Mouse (Mus musculus) MEL (cell line): ENCODE results near the gene Srp14. TPM values are rescaled to one million over a fixed set of nuclear protein-coding genes. Genes with fewer than 3 reads are reported as not detected.

Source experiments
- DNase-seq: peaks from one replicate; pipeline ENCODE4 v3.0.0; 2011; ENCODE audit warnings: low read depth, low spot score
- H3K27ac ChIP-seq: 2 replicates; pipeline ENCODE4 v1.5.1; 2012; ENCODE audit warnings: low read depth, mild to moderate bottlenecking, control low read depth, low read length, moderate library complexity; ENCODE audit not compliant: control insufficient read depth
- H3K27me3 ChIP-seq, 2 experiments: fragments of 150-350 bp in 1 of 2; sonication (generic) in 1 of 2; 2 replicates each; pipeline ENCODE4 v1.6.1; 2012; ENCODE audit warnings: low read length in 2 of 2, mild to moderate bottlenecking in 2 of 2, improper control_type of control experiment in 1 of 2, moderate library complexity in 1 of 2; ENCODE audit not compliant: insufficient read depth in 2 of 2, control insufficient read depth in 1 of 2
- H3K36me3 ChIP-seq, 2 experiments: 2 replicates each; pipeline ENCODE4 v1.6.1; 2012 to 2014; ENCODE audit warnings: low read length in 2 of 2, improper control_type of control experiment in 1 of 2, inconsistent platforms in 1 of 2, mild to moderate bottlenecking in 1 of 2; ENCODE audit not compliant: insufficient read depth in 2 of 2, control insufficient read depth in 1 of 2
- H3K4me1 ChIP-seq, 2 experiments: fragments of 150-350 bp in 1 of 2; sonication (generic) in 1 of 2; 2 replicates each; pipeline ENCODE4 v1.6.1; 2012; ENCODE audit warnings: low read length in 2 of 2, improper control_type of control experiment in 1 of 2, mild to moderate bottlenecking in 1 of 2; ENCODE audit not compliant: insufficient read depth in 2 of 2, control insufficient read depth in 1 of 2
- H3K4me3 ChIP-seq, 2 experiments: fragments of 150-350 bp in 1 of 2; sonication (generic) in 1 of 2; 2 replicates each; pipeline ENCODE4 v1.5.1; 2012; ENCODE audit warnings: low read depth in 2 of 2, low read length in 2 of 2, mild to moderate bottlenecking in 2 of 2, moderate library complexity in 2 of 2, control low read depth in 1 of 2, improper control_type of control experiment in 1 of 2; ENCODE audit not compliant: control insufficient read depth in 1 of 2, insufficient read depth in 1 of 2
- H3K79me2 ChIP-seq: 2 replicates; pipeline ENCODE4 v1.6.1; 2012; ENCODE audit warnings: mild to moderate bottlenecking, low read length, moderate library complexity; ENCODE audit not compliant: control insufficient read depth, poor library complexity, insufficient read depth
- H3K9ac ChIP-seq: 2 replicates; pipeline ENCODE4 v1.6.1; 2012; ENCODE audit warnings: low read depth, mild to moderate bottlenecking, control low read depth, low read length, moderate library complexity; ENCODE audit not compliant: control insufficient read depth, poor library complexity, severe bottlenecking
- H3K9me3 ChIP-seq: fragments of 150-350 bp; sonication (generic); replicated peaks from 2 replicates; pipeline ENCODE4 v1.6.1; 2012; ENCODE audit warnings: mild to moderate bottlenecking, low read length, improper control_type of control experiment, moderate library complexity; ENCODE audit not compliant: insufficient read depth
- CHD1 ChIP-seq: IDR thresholded peaks from 2 replicates; pipeline ENCODE4 v1.6.1; 2012; ENCODE audit warnings: low read depth, mild to moderate bottlenecking, inconsistent platforms, low read length, improper control_type of control experiment
- ELF1 ChIP-seq: IDR thresholded peaks from 2 replicates; pipeline ENCODE4 v1.6.1; 2014; ENCODE audit warnings: low read depth, mild to moderate bottlenecking, inconsistent platforms, low read length, improper control_type of control experiment, moderate library complexity
- EP300 ChIP-seq, 2 experiments: IDR thresholded peaks; 2 replicates each; pipeline ENCODE4 v1.6.1; 2011; ENCODE audit warnings: improper control_type of control experiment in 2 of 2, low read length in 2 of 2, low read depth in 1 of 2, mild to moderate bottlenecking in 1 of 2
- JUND ChIP-seq: IDR thresholded peaks from 2 replicates; pipeline ENCODE4 v1.6.1; 2011; ENCODE audit warnings: low read depth, mild to moderate bottlenecking, improper control_type of control experiment, low read length
- KAT2A ChIP-seq: conservative IDR thresholded peaks from 2 replicates; pipeline ENCODE4 v1.6.1; 2012; ENCODE audit warnings: low read depth, low read length, improper control_type of control experiment, inconsistent platforms
- MAFK ChIP-seq: IDR thresholded peaks from 2 replicates; pipeline ENCODE4 v1.6.1; 2011; ENCODE audit warnings: low read depth, mild to moderate bottlenecking, low read length, improper control_type of control experiment, borderline replicate concordance
- MXI1 ChIP-seq: IDR thresholded peaks from 2 replicates; pipeline ENCODE4 v1.6.1; 2011; ENCODE audit warnings: mild to moderate bottlenecking, low read depth, low read length, improper control_type of control experiment
- MYB ChIP-seq: IDR thresholded peaks from 2 replicates; pipeline ENCODE4 v1.6.1; 2011; ENCODE audit warnings: mild to moderate bottlenecking, low read depth, low read length, improper control_type of control experiment
- MYC ChIP-seq: IDR thresholded peaks from 2 replicates; pipeline ENCODE4 v1.6.1; 2011; ENCODE audit warnings: low read depth, mild to moderate bottlenecking, low read length, improper control_type of control experiment, moderate library complexity
- NELFE ChIP-seq: IDR thresholded peaks from 2 replicates; pipeline ENCODE4 v1.6.1; 2011; ENCODE audit warnings: low read depth, low read length, improper control_type of control experiment
- NRF1 ChIP-seq: IDR thresholded peaks from 2 replicates; pipeline ENCODE4 v1.6.1; 2014; ENCODE audit warnings: low read depth, mild to moderate bottlenecking, inconsistent platforms, low read length, improper control_type of control experiment, moderate library complexity; ENCODE audit not compliant: poor library complexity, insufficient read depth, severe bottlenecking
- POLR2AphosphoS2 ChIP-seq: IDR thresholded peaks from 2 replicates; pipeline ENCODE4 v1.6.1; 2011; ENCODE audit warnings: low read length, improper control_type of control experiment
- POLR2AphosphoS5 ChIP-seq: IDR thresholded peaks from 2 replicates; pipeline ENCODE4 v1.6.1; 2012; ENCODE audit warnings: low read depth, borderline replicate concordance, mild to moderate bottlenecking, inconsistent platforms, low read length, moderate library complexity, mixed read lengths
- RCOR1 ChIP-seq: IDR thresholded peaks from 2 replicates; pipeline ENCODE4 v1.6.1; 2012; ENCODE audit warnings: low read depth, mild to moderate bottlenecking, inconsistent platforms, low read length, improper control_type of control experiment
- TAL1 ChIP-seq: IDR thresholded peaks from 2 replicates; pipeline ENCODE4 v1.6.1; 2012; ENCODE audit warnings: mild to moderate bottlenecking, inconsistent platforms, low read length, moderate library complexity, mixed read lengths
- TBP ChIP-seq: IDR thresholded peaks from 2 replicates; pipeline ENCODE4 v1.8.0; 2011; ENCODE audit warnings: low read depth, low read length, improper control_type of control experiment
- TCF12 ChIP-seq: IDR thresholded peaks from 2 replicates; pipeline ENCODE4 v1.6.1; 2014; ENCODE audit warnings: low read depth, mild to moderate bottlenecking, inconsistent platforms, low read length, improper control_type of control experiment, moderate library complexity
- USF1 ChIP-seq: IDR thresholded peaks from 2 replicates; pipeline ENCODE4 v1.6.1; 2014; ENCODE audit warnings: low read depth, mild to moderate bottlenecking, inconsistent platforms, low read length, improper control_type of control experiment, moderate library complexity
- ZC3H11A ChIP-seq: IDR thresholded peaks from 2 replicates; pipeline ENCODE4 v1.6.1; 2012; ENCODE audit warnings: low read depth, mild to moderate bottlenecking, inconsistent platforms, low read length, improper control_type of control experiment
- ZKSCAN1 ChIP-seq: IDR thresholded peaks from 2 replicates; pipeline ENCODE4 v1.6.1; 2012; ENCODE audit warnings: low read depth, mild to moderate bottlenecking, inconsistent platforms, low read length, improper control_type of control experiment, moderate library complexity
- polyA plus RNA-seq, 2 experiments: library from polyadenylated mRNA; stranded (reverse) in 1 of 2; unstranded in 1 of 2; fragments of >175 nt in 1 of 2; fragments of >200 nt in 1 of 2; gene quantifications; 2 replicates each; pipeline versions ENCODE4 v1.2.1 to v1.2.4; 2012; ENCODE audit warnings: low replicate concordance in 2 of 2, low read depth in 1 of 2; ENCODE audit not compliant: insufficient read length in 2 of 2, insufficient read depth in 1 of 2, missing spikeins in 1 of 2
- total RNA-seq: library from RNA; depleted of rRNA; stranded (reverse); fragments of 300-350 nt; gene quantifications from 2 replicates; pipeline ENCODE4 v1.2.3, GENCODE M21; 2012

Srp14 gene
- total and polyA plus RNA-seq, 3 experiments: 235 to 272 TPM; not detected in 1

DNA sequence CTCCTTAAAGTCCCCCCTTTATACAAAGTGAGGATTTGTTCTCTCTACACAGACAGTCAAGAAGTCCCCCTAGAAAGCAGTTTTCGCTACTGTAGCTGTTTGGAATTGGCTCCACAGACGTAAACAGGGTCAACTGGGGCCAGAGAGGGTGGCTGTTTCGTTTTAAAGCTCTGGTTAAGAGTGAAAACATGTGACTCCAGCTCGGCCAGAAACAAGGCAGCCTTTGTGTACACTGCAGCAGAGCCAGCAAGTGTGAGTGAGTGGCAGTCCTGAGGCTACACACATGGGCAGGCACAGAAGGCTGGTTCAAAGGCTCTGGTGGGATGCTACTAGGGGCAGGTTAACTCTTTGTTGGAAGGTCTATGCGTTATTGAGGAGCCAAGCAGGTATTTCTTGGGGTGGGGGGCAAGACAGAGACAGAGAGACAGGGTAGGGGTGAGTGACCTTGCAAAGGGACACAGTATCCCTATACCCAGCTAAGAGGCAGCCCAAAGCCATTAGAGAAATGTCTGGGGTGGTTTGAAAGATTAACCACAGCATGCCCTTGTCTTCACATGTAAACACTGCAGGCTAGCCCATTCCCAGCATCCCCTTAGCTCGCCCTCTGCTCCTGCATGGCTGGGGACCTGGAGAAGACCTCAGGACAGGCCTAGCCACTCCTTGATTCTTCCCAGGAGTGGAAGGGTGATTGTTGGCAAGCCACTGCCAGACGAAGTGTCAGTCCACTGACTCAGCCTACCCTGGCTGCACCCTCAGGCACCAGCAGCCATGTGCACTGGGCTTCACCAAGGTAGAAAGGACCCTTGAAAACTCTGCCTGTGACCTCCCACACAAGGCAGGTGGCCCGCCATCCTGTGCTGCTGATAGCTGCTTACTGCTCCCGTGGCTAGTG lies 40.8 kb upstream of the Srp14 start:
- no peaks in the 10 kb centered on the region for H3K27me3 ChIP-seq
- no peak overlapping the region for H3K9ac ChIP-seq
- no peaks in the 10 kb centered on the region for H3K9me3 ChIP-seq
- DNase-seq: no peak
- no peaks in the 10 kb centered on the region for H3K79me2 ChIP-seq
- no peak overlapping the region for H3K27ac ChIP-seq
- 0 out of 4 replicates have a peak overlapping the region, but pooled peaks of 1 of the 2 experiments have one; percentile 18 for H3K4me3 ChIP-seq
- peaks cover 0 to 7% of the 10 kb centered on the region in 2 experiments; a peak in 3 of 4 replicates for H3K4me1 ChIP-seq
- TF ChIP-seq MAFK: no peak
- no peak for TF ChIP-seq RCOR1
- 0 out of 2 replicates have a peak, but pooled peaks have one; percentile 22 for TF ChIP-seq MXI1
- no peak for TF ChIP-seq ZKSCAN1
- TF ChIP-seq EP300 (IDR thresholded peaks at IDR 0.05; ENCODE audit: low read depth in 1 of 2, low read length in 2 of 2): no peak
- no peak for TF ChIP-seq ZC3H11A
- TF ChIP-seq CHD1: no peak
- H3K36me3 ChIP-seq: no peaks in the 10 kb centered on the region; a peak in 1 of 4 replicates

GRCm38 (mm10) chr2:118512418-118513377 lies 33.2 kb upstream of the Srp14 start:
- Histone ChIP-seq H3K27me3 (0 out of 4 replicates have a peak, but pooled peaks cover 0 to 3% of the 10 kb centered on the region in 2 experiments), H3K79me2 (no peaks in the 10 kb centered on the region), H3K9me3 (no peaks in the 10 kb centered on the region), H3K4me1 (no peaks in the 10 kb centered on the region), H3K4me3 (no peak overlapping the region), H3K27ac (no peak overlapping the region), H3K9ac (no peak overlapping the region), H3K36me3 (0 out of 4 replicates have a peak, but pooled peaks cover 0 to 2% of the 10 kb centered on the region in 2 experiments)
- no peak for DNase-seq
- TF ChIP-seq RCOR1 (no peak), MYB (no peak), CHD1 (no peak), ZKSCAN1 (no peak), MYC (no peak), NELFE (no peak), MAFK (no peak), NRF1 (no peak), POLR2AphosphoS2 (no peak), TAL1 (no peak), JUND (no peak), POLR2AphosphoS5 (no peak), TBP (no peak), USF1 (no peak), KAT2A (no peak), ELF1 (no peak), TCF12 (no peak)
